ENCODE assay signal across 25 mouse cellular contexts in genomic region chr1:72426456-72426855, GRCm38 (mm10).
DNase-seq lines count a peak whose midpoint lies in the region; ATAC-seq and TF ChIP-seq lines count a peak whose summit lies in the region.
"Had no signal": no experiment of that assay in that cellular context is flagged by ENCODE, and none has a peak within 500 bp of the region (broad histone marks: within the 10 kb centered on the region; RNA-seq: fewer than 3 reads in every experiment).

No protein-coding gene starts in this region.

- H3K4me2 ChIP-seq in CH12.LX (ENCODE audit: insufficient read depth, low read depth, poor library complexity, severe bottlenecking) = no peak overlapping the region

- TF ChIP-seq POLR2A in CH12.LX (IDR thresholded peaks at IDR 0.05; ENCODE audit: low read depth, low read length) = no peak

- TF ChIP-seq EP300 in CH12.LX (IDR thresholded peaks at IDR 0.05; ENCODE audit: low read length) = no peak

- no peaks in the 10 kb centered on the region for H3K9me3 ChIP-seq in CH12.LX (replicated peaks; ENCODE audit: low read length)
- no peaks in the 10 kb centered on the region for H3K9me3 ChIP-seq in ES-E14 (ENCODE audit: control insufficient read depth, insufficient read depth, low read depth, low read length)
- H3K9me3 ChIP-seq: G1E had no signal

- H3K27ac ChIP-seq in CH12.LX (ENCODE audit: insufficient read depth, low read depth) = no peak overlapping the region
- H3K27ac ChIP-seq in ES-E14 (ENCODE audit: insufficient read depth, low read depth, low read length, poor library complexity, severe bottlenecking) = no peak overlapping the region

- H3K4me3 ChIP-seq in CH12.LX (replicated peaks in 1 of 3; ENCODE audit: low read depth in 2 of 3, low read length in 2 of 3, poor library complexity in 1 of 3) = no peak overlapping the region
- no peak overlapping the region for H3K4me3 ChIP-seq in ES-E14 (ENCODE audit: insufficient read depth in 1 of 2, low read depth in 1 of 2, low read length in 2 of 2, poor library complexity in 1 of 2, severe bottlenecking in 1 of 2)

- no peak for DNase-seq in CH12.LX (ENCODE audit: extremely low read depth)
- DNase-seq in ES-CJ7 (ENCODE audit: low read depth, low spot score) = peak; percentile 53
- DNase-seq in ES-E14 (ENCODE audit: low read depth, low spot score) = peak; percentile 29
- DNase-seq in ZHBTc4 (ENCODE audit: low read depth, low spot score) = peak; percentile 71
- DNase-seq in adrenal gland, postnatal 10 days = no peak
- DNase-seq in kidney, postnatal 10 days = no peak
- no peak for DNase-seq in kidney, adult 18-20 months
- DNase-seq: adrenal gland, adult 2 months; adrenal gland, adult 8-10 months; adrenal gland, postnatal 14 days; adrenal gland, postnatal 25 days; adrenal gland, postnatal 36 days; B cell, adult 2 months; cerebellum, adult 11 months; cerebellum, adult 11-12 months; cerebellum, adult 18-20 months; cerebellum, adult 2 months; cerebellum, adult 8-10 months; cerebellum, adult 9-10 months; cerebellum, adult 9-11 months had no signal

- in situ Hi-C loops in CH12.LX (cut with MboI; ENCODE audit: low pct_ligation_motif_present, low pct_unique_long_range_greater_than_20kb, low sequenced_read_pairs) (loop anchor here (25.0 kb wide), 1 partner anchor 411 kb away; no protein-coding TSS in a partner anchor), ES-E14 (cut with MboI; ENCODE audit: low sequenced_read_pairs in 2 of 2, unreplicated experiment in 2 of 2) (no loop called here)

- H3K36me3 ChIP-seq in CH12.LX (replicated peaks in 1 of 2; ENCODE audit: control insufficient read depth in 1 of 2, insufficient read depth in 1 of 2, low read length in 1 of 2) = no peaks in the 10 kb centered on the region
- no peaks in the 10 kb centered on the region for H3K36me3 ChIP-seq in ES-E14 (ENCODE audit: control insufficient read depth, insufficient read depth, low read length, poor library complexity, severe bottlenecking)
- H3K36me3 ChIP-seq: G1E had no signal

- no peak overlapping the region for H3K9ac ChIP-seq in CH12.LX (ENCODE audit: insufficient read depth, low read depth)
- no peak overlapping the region for H3K9ac ChIP-seq in ES-E14 (ENCODE audit: insufficient read depth, low read depth, low read length, poor library complexity, severe bottlenecking)

- peaks cover 11% of the 10 kb centered on the region for H3K27me3 ChIP-seq in CH12.LX (replicated peaks)
- H3K27me3 ChIP-seq: Patski had no signal

- TF ChIP-seq CTCF in CH12.LX (conservative IDR thresholded peaks at IDR 0.05 in 1 of 2, IDR thresholded peaks at IDR 0.05 in 1 of 2; ENCODE audit: low read depth in 2 of 2, low read length in 2 of 2) = no peak

- H3K4me1 ChIP-seq in CH12.LX (ENCODE audit: control insufficient read depth in 1 of 2, insufficient read depth in 2 of 2) (peaks cover 14 to 31% of the 10 kb centered on the region in 2 experiments), ES-E14 (ENCODE audit: control insufficient read depth in 2 of 2, insufficient read depth in 2 of 2, low read length in 2 of 2, poor library complexity in 1 of 2) (no peaks in the 10 kb centered on the region; a peak in 1 of 4 replicates)

- dilution Hi-C loops in CH12.LX (cut with MboI; ENCODE audit: extremely low pct_ligation_motif_present, extremely low pct_unique_long_range_greater_than_20kb, low sequenced_read_pairs) = no loop called here

- no peak for ATAC-seq in megakaryocyte progenitor cell, adult 5-6 weeks (replicated peaks; ENCODE audit: poor library complexity)
- ATAC-seq: activated CD4-positive, CD25-positive, alpha-beta regulatory T cell, adult 4 months; CD4-positive, CD25-positive, alpha-beta regulatory T cell, adult 4 months; Patski had no signal

- no peak for TF ChIP-seq RAD21 in CH12.LX (IDR thresholded peaks at IDR 0.05; ENCODE audit: low read depth, low read length)

- H3K79me2 ChIP-seq in CH12.LX (replicated peaks; ENCODE audit: control insufficient read depth, extremely low read depth, insufficient read depth, poor library complexity, severe bottlenecking) = no peaks in the 10 kb centered on the region

TF ChIP-seq in CH12.LX, 34 proteins besides CTCF, POLR2A, EP300 and RAD21:
- TF ChIP-seq ETS1 (conservative IDR thresholded peaks at IDR 0.05; ENCODE audit: low read depth, low read length) = no peak
- TF ChIP-seq ZNF384 (IDR thresholded peaks at IDR 0.05; ENCODE audit: low read depth, low read length) = 0 out of 2 replicates have a peak, but pooled peaks have one; percentile 7

TF ChIP-seq in ES-E14, 5 proteins besides CTCF, POLR2A, EP300 and RAD21:
- TF ChIP-seq ZNF384 (IDR thresholded peaks at IDR 0.05; ENCODE audit: low read depth, low read length) (no peak), CHD2 (IDR thresholded peaks at IDR 0.05; ENCODE audit: low read depth, low read length) (no peak), HCFC1 (IDR thresholded peaks at IDR 0.05; ENCODE audit: borderline replicate concordance, insufficient read depth, low read length) (no peak), MAFK (IDR thresholded peaks at IDR 0.05; ENCODE audit: insufficient read depth, low read depth, low read length) (no peak), ZC3H11A (IDR thresholded peaks at IDR 0.05; ENCODE audit: borderline replicate concordance, low read depth, low read length) (no peak)
TF ChIP-seq in ES-E14: peak in this region for 0.

Comparison
In these comparisons a context has a peak if more than half of its experiments do, and no peak if none do; other contexts are left out.
1. DNase-seq: peak in ES-CJ7 (single experiment), ES-E14 (single experiment) and ZHBTc4 (single experiment); none in CH12.LX (single experiment), adrenal gland, postnatal 10 days (single experiment), kidney, postnatal 10 days (single experiment) and kidney, adult 18-20 months (single experiment).